Mouse (Mus musculus) midbrain, embryonic 12.5 days (tissue): Measurements from ENCODE around the gene AL607142.1. TPM values are rescaled to one million over a fixed set of nuclear protein-coding genes. Genes with fewer than 3 reads are reported as not detected.

Experiments
- ATAC-seq: fragments of 200-750 bp; cut with Nextera tagmentation; 2 replicates; pipeline ENCODE4 v1.8.0; 2017; ENCODE audit warnings: low read depth, moderate TSS enrichment, moderate library complexity; ENCODE audit not compliant: low FRiP score
- H3K27ac ChIP-seq: fragments of 300-500 bp; sonication (generic); replicated peaks from 2 replicates; pipeline ENCODE4 v1.5.1; 2016; ENCODE audit warnings: mild to moderate bottlenecking
- H3K27me3 ChIP-seq: fragments of 300-500 bp; sonication (generic); 2 replicates; pipeline ENCODE4 v1.6.1; 2016; ENCODE audit warnings: mild to moderate bottlenecking
- H3K36me3 ChIP-seq: fragments of 300-500 bp; sonication (generic); 2 replicates; pipeline ENCODE4 v1.6.1; 2016
- H3K4me1 ChIP-seq: fragments of 300-500 bp; sonication (generic); 2 replicates; pipeline ENCODE4 v1.6.1; 2016
- H3K4me2 ChIP-seq: fragments of 300-500 bp; sonication (generic); replicated peaks from 2 replicates; pipeline ENCODE4 v1.6.1; 2016; ENCODE audit warnings: mild to moderate bottlenecking, moderate library complexity
- H3K4me3 ChIP-seq: fragments of 300-500 bp; sonication (generic); 2 replicates; pipeline ENCODE4 v1.5.1; 2016; ENCODE audit warnings: mild to moderate bottlenecking
- H3K9ac ChIP-seq: fragments of 300-500 bp; sonication (generic); replicated peaks from 2 replicates; pipeline ENCODE4 v1.6.1; 2016; ENCODE audit warnings: mild to moderate bottlenecking, moderate library complexity
- H3K9me3 ChIP-seq: fragments of 300-500 bp; sonication (generic); 2 replicates; pipeline ENCODE4 v1.6.1; 2016; ENCODE audit warnings: mild to moderate bottlenecking
- WGBS: fragments of 180-500 bp; shearing (Covaris S2); methylation state at CpG from one replicate; pipeline ENCODE4 v1.1.7; 2016; 5-methylcytosine and 5-hydroxymethylcytosine counted together
- polyA plus RNA-seq: library from polyadenylated mRNA; unstranded; fragments of >200 nt; fragmentation: Nextera tagmentation; extraction: Ambion mirVana; gene quantifications from 2 replicates; pipeline ENCODE4 v1.2.1, GENCODE M21; 2016

AL607142.1 gene
- polyA plus RNA-seq, 1 experiment from 2014 or later: not detected

DNA sequence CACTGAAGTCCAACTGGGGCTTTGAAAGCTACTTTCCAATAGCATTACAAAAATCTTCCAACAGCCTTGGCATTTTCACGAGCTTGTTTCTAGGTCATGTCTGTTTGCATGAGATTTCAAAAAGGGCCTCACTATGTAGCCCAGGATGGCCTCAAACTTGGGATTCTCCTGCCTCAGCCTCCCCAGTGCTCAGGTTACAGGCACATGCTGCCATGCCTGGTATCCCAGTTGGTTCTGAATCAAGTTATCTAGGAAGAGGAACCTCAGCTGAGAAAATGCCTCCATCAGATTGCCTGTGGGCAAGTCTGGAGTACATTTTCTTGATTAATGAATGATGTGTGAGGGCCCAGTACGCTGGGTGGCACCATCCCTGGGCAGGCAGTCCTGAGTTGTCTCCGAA, 6.6 kb upstream of the AL607142.1 start:
- no peak for ATAC-seq
- no peaks in the 10 kb centered on the region for H3K36me3 ChIP-seq

DNA sequence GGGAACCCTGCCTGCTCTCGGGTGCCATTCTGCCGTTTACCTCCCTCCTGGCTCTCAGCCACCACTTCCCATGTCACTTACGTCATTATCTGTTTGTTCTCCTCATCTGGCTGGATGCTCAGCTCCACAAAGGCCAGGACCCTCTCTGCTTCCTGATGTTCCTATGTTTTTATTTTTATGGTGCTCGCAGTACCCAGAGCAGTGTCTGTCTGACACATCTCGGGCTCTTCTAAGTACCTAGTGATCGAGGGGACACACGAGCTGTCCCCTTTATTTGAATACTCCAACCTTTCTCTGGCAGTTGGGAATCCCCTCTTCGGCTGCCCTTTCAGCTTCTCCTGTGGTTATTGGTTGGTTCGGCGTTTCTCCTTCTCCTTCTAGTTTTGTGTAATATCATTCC, 6.0 kb upstream of the AL607142.1 start:
- no peak overlapping the region for H3K9ac ChIP-seq
- 83% methylated on average over 10 of the region's 10 CpGs for WGBS
- ATAC-seq: no peak
- no peaks in the 10 kb centered on the region for H3K27me3 ChIP-seq
- H3K4me3 ChIP-seq: no peak overlapping the region
- H3K4me1 ChIP-seq: no peaks in the 10 kb centered on the region
- H3K27ac ChIP-seq: no peak overlapping the region
- H3K4me2 ChIP-seq: no peak overlapping the region
- no peaks in the 10 kb centered on the region for H3K36me3 ChIP-seq
- no peaks in the 10 kb centered on the region for H3K9me3 ChIP-seq

More for the DNA sequence above, 6.6 kb upstream of the AL607142.1 start:
- H3K4me3 ChIP-seq: no peak overlapping the region
- no peak overlapping the region for H3K4me2 ChIP-seq
- H3K27ac ChIP-seq: no peak overlapping the region
- H3K4me1 ChIP-seq: no peaks in the 10 kb centered on the region
- WGBS: 88% methylated on average over 3 of the region's 3 CpGs
- no peak overlapping the region for H3K9ac ChIP-seq
- H3K9me3 ChIP-seq: no peaks in the 10 kb centered on the region
- H3K27me3 ChIP-seq: no peaks in the 10 kb centered on the region

GRCm38 (mm10) chr4:120061727-120062126, 3.1 kb upstream of the AL607142.1 start:
- Histone ChIP-seq H3K36me3 (no peaks in the 10 kb centered on the region), H3K9ac (no peak overlapping the region), H3K4me2 (no peak overlapping the region), H3K4me3 (no peak overlapping the region), H3K9me3 (no peaks in the 10 kb centered on the region), H3K27me3 (no peaks in the 10 kb centered on the region), H3K27ac (no peak overlapping the region), H3K4me1 (no peaks in the 10 kb centered on the region)
- 95% methylated on average over 6 of the region's 6 CpGs for WGBS
- no peak for ATAC-seq

GRCm38 (mm10) chr4:120062198-120062597, 2.6 kb upstream of the AL607142.1 start:
- Histone ChIP-seq H3K27me3 (no peaks in the 10 kb centered on the region), H3K4me1 (no peaks in the 10 kb centered on the region), H3K4me3 (no peak overlapping the region), H3K36me3 (no peaks in the 10 kb centered on the region), H3K27ac (no peak overlapping the region), H3K9me3 (no peaks in the 10 kb centered on the region), H3K4me2 (no peak overlapping the region), H3K9ac (no peak overlapping the region)
- ATAC-seq: no peak
- WGBS: 89% methylated on average over 6 of the region's 6 CpGs

DNA sequence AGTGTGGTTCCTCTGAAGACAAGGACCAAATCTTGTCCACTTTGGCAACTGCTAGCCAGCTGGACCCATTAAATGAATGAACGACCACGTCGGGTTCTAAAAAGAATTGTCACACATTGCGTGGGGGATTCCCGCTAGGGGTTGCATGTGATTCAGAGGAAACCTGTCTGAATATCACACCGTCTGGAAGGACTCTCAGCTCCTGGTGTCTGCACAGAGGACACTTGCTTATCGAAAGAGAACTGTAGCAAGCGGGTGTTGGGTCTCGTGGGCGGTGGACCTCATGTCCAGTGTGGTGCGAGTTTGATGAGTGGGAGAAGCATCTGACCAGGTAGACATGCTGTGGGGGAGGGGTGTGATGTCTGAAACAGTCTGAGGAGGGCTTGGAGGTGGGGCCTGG, 2.0 kb upstream of the AL607142.1 start:
- H3K27me3 ChIP-seq: no peaks in the 10 kb centered on the region
- 93% methylated on average over 11 of the region's 11 CpGs for WGBS

DNA sequence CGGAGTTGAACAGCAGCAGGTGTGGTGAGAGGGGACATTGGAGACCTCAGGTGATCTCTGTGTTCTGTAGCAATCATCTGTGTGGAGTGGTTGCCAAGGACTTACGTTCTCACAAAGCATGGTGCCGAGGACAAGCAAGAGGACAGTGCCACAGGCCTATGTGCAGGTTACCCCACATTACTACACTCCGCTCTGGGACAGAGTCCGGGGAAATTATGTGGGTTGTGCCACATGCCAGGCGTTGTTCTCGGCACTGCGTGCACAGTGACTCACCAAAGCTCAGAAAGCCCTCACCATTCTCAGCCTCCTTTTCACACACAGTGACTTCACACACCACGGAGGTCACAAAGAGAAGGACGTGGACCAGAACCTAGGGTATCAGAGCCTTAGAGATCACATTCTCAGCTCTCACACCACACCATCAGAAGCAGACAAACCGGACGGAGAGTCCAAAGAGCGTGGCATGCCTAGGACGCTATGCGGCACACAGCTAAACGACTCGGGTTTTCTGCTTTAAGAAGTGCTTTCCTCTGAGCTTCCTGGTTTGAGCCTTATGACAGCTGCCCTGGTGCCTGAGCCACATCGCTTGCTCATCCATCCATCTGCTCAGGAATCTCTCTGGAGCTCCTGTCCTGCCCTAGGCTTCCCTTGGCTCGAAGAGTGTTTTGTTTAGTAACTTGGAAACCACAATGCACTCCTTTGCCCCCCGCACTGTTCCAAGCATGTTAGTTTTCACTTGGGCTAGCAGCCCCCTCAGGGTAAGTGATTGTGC, 1.3 kb upstream of the AL607142.1 start:
- Histone ChIP-seq H3K9ac (no peak overlapping the region), H3K4me3 (no peak overlapping the region), H3K4me2 (no peak overlapping the region), H3K27ac (no peak overlapping the region), H3K36me3 (no peaks in the 10 kb centered on the region), H3K4me1 (no peaks in the 10 kb centered on the region), H3K27me3 (no peaks in the 10 kb centered on the region), H3K9me3 (no peaks in the 10 kb centered on the region)
- no peak for ATAC-seq
- WGBS: 91% methylated on average over 20 of the region's 20 CpGs

More for the DNA sequence above, 2.0 kb upstream of the AL607142.1 start:
- no peak for ATAC-seq
- no peak overlapping the region for H3K27ac ChIP-seq
- no peak overlapping the region for H3K9ac ChIP-seq
- no peaks in the 10 kb centered on the region for H3K4me1 ChIP-seq
- H3K9me3 ChIP-seq: no peaks in the 10 kb centered on the region
- H3K4me3 ChIP-seq: no peak overlapping the region
- H3K36me3 ChIP-seq: no peaks in the 10 kb centered on the region
- H3K4me2 ChIP-seq: no peak overlapping the region

GRCm38 (mm10) chr4:120066841-120067591, 2.2 kb downstream of the AL607142.1 start:
- no peaks in the 10 kb centered on the region for H3K4me1 ChIP-seq
- no peak for ATAC-seq
- H3K27ac ChIP-seq: no peak overlapping the region
- H3K4me3 ChIP-seq: no peak overlapping the region
- H3K9me3 ChIP-seq: no peaks in the 10 kb centered on the region
- H3K27me3 ChIP-seq: no peaks in the 10 kb centered on the region
- H3K9ac ChIP-seq: no peak overlapping the region
- WGBS: 86% methylated on average over 9 of the region's 9 CpGs
- no peak overlapping the region for H3K4me2 ChIP-seq
- H3K36me3 ChIP-seq: no peaks in the 10 kb centered on the region

- no peaks in the 10 kb centered on the region for H3K9me3 ChIP-seq
- H3K4me2 ChIP-seq: no peak overlapping the region
- WGBS: 83% methylated on average over 8 of the region's 8 CpGs
- H3K9ac ChIP-seq: no peak overlapping the region
- H3K27ac ChIP-seq: no peak overlapping the region
- H3K27me3 ChIP-seq: no peaks in the 10 kb centered on the region
- H3K4me3 ChIP-seq: no peak overlapping the region
- no peaks in the 10 kb centered on the region for H3K4me1 ChIP-seq
- H3K36me3 ChIP-seq: no peaks in the 10 kb centered on the region
- no peak for ATAC-seq
Measured at GRCm38 (mm10) chr4:120067592-120068235, 2.9 kb downstream of the AL607142.1 start.

DNA sequence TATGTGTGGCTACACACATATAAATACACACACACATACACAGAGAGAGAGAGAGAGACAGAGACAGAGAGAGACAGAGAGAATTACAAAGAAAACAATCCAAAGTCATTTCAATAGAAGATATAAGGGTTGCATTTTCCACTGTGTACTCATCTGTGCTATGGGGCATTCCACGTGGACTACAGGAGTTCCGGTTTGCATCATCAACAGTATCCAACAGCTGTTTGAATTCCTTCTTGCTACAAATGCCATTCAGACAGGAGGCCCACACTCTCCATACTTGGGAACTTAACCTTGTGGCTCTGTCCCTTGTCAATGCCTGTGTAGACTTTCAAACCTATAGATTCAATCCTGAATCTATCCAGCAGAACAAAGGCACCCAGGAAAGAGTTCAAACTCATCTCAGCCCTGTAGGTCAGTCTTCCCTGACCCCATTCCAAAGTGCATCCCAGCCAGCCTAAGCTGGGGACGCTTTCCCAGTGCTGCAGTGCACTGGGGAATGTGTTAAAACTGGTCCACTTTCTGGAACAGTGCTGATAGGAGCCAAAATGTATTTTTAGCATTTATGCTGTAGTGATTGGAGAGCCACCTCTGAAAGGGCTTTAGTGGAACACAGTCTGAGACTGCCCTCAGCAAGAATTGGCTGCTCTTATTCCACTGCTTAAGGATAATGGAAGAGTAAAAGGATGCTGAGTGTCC, 4.2 kb downstream of the AL607142.1 start:
- WGBS: 81% methylated on average over 3 of the region's 3 CpGs
- ATAC-seq: no peak
- Histone ChIP-seq H3K27me3 (no peaks in the 10 kb centered on the region), H3K9ac (no peak overlapping the region), H3K4me2 (no peak overlapping the region), H3K4me1 (no peaks in the 10 kb centered on the region), H3K27ac (no peak overlapping the region), H3K4me3 (no peak overlapping the region), H3K36me3 (no peaks in the 10 kb centered on the region), H3K9me3 (no peaks in the 10 kb centered on the region)

DNA sequence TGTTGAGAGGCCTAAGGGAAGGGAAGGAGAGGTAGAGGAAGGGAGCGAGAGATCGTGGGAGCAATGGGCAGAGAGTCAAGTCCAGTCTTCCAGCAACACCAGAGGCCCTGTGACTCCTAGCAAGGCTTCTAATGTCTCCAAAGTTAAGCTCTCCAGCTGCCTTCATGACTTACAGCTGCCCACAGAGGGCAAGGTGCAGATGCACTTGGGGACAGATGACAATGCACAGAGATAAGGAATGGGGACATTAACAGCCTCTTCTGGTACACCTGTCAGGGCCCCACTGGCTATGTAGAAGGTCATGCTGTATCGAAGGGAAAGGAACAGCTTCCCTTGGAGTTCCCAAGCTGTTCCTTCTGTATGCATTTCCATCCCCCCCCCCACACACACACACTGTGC, 4.8 kb downstream of the AL607142.1 start:
- WGBS: 92% methylated on average over 3 of the region's 3 CpGs
- no peaks in the 10 kb centered on the region for H3K9me3 ChIP-seq
- H3K9ac ChIP-seq: no peak overlapping the region
- 0 out of 2 replicates have a peak, but pooled peaks cover 3% of the 10 kb centered on the region for H3K4me1 ChIP-seq
- H3K36me3 ChIP-seq: no peaks in the 10 kb centered on the region
- H3K27me3 ChIP-seq: no peaks in the 10 kb centered on the region
- ATAC-seq: no peak
- no peak overlapping the region for H3K4me3 ChIP-seq
- no peak overlapping the region for H3K27ac ChIP-seq
- H3K4me2 ChIP-seq: no peak overlapping the region

DNA sequence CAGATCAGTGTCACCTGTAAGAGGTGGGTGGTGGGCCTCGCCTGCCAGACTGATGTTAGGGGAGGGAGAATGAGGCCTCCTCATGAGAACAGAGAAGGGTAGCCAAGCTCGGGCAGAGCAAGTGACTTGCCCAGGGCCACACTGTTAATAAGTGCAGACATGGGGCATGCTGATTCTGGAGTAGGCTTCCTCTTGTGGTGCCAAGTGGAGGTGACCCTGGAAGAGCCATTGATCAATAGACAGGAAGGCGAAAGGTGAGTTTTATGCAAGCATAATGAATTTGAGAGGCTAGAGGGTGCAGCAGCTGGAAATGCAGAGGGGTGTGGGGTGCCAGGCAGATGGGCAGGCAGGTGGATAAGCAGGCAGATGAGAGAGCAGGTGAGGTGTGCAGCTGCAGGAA, 6.6 kb downstream of the AL607142.1 start:
- 72% methylated on average over 3 of the region's 3 CpGs for WGBS

More for the DNA sequence above, 6.6 kb downstream of the AL607142.1 start:
- H3K4me3 ChIP-seq: no peak overlapping the region
- H3K9me3 ChIP-seq: no peaks in the 10 kb centered on the region
- no peak overlapping the region for H3K4me2 ChIP-seq
- 0 out of 2 replicates have a peak, but pooled peaks cover 4% of the 10 kb centered on the region for H3K4me1 ChIP-seq
- H3K27ac ChIP-seq: no peak overlapping the region
- H3K27me3 ChIP-seq: no peaks in the 10 kb centered on the region
- no peak overlapping the region for H3K9ac ChIP-seq
- H3K36me3 ChIP-seq: no peaks in the 10 kb centered on the region
- ATAC-seq: no peak
